Mouse (Mus musculus) embryonic fibroblast, embryonic 13.5 days (primary cell): ENCODE results near the gene Mettl7b. TPM values are rescaled to one million over a fixed set of nuclear protein-coding genes. Genes with fewer than 3 reads are reported as not detected.
A peak's percentile ranks its signal among the peaks of the same experiment; 100 is the strongest.

ENCODE experiments used
- H3K27ac ChIP-seq: 2 replicates; pipeline ENCODE4 v1.5.1; 2012; ENCODE audit warnings: low read length, control low read depth, inconsistent platforms; ENCODE audit not compliant: insufficient read depth
- H3K4me1 ChIP-seq: 2 replicates; pipeline ENCODE4 v1.6.1; 2011; ENCODE audit warnings: low read length; ENCODE audit not compliant: control insufficient read depth, insufficient read depth
- H3K4me3 ChIP-seq: 2 replicates; pipeline ENCODE4 v1.5.1; 2011; ENCODE audit warnings: mild to moderate bottlenecking, control low read depth, low read length; ENCODE audit not compliant: insufficient read depth
- CTCF ChIP-seq: IDR thresholded peaks from 2 replicates; pipeline ENCODE4 v1.5.1; 2011; ENCODE audit warnings: mild to moderate bottlenecking, control low read depth, low read length, moderate library complexity, borderline replicate concordance; ENCODE audit not compliant: insufficient read depth
- POLR2A ChIP-seq: IDR thresholded peaks from 2 replicates; pipeline ENCODE4 v1.6.1; 2011; ENCODE audit warnings: low read depth, mild to moderate bottlenecking, control low read depth, low read length, moderate library complexity
- polyA plus RNA-seq: library from polyadenylated mRNA; stranded (reverse); fragments of >200 nt; gene quantifications from 2 replicates; pipeline ENCODE4 v1.2.4, GENCODE M21; 2011; ENCODE audit warnings: low read depth; ENCODE audit not compliant: missing spikeins, insufficient read length

The Mettl7b gene
- polyA plus RNA-seq, 1 experiment: not detected

DNA sequence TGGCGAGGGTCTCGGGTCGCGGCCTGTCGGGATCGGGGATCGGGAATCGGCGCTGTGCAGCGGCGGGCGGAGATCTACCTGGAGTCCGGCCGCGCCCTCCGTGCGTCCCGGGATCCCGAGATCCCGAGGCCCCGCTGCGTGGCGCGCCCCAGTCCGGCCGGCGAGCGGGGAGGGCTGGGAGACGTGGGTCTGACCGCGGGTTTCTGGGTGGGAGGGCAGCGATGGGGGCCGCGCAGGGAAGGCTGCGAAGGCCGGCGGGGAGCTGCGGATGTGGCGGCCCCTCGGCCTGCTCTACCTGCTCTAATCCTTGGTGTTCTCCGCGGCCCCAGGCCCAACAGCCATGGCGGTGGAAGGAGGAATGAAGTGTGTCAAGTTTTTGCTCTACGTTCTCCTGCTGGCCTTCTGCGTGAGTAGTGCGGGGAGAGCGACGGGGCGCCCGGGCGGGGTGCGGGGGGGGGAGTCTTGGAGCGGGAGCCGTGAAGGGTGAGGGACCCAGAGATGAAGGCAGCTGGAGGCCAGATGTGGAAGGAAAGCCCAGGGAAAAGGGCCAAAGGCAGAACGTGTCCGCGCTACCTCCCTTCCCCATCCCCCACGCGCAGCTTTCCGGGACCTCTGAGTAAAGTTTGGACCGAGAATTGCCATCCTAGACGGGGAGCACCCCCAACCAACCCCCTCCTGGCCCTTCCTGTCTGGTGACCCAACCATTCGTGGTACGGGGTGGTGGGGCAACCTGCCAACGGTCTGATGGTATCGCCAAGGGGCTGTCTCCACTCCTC, 50.5 kb downstream of the Mettl7b start:
- Histone ChIP-seq H3K27ac (peak overlapping the region; percentile 97), H3K4me3 (peak overlapping the region; percentile 94), H3K4me1 (peaks cover 11% of the 10 kb centered on the region; the same call in 1 of the 2 replicates)
- TF ChIP-seq CTCF: no peak
- no peak; the same call in 1 of the 2 replicates for TF ChIP-seq POLR2A

DNA sequence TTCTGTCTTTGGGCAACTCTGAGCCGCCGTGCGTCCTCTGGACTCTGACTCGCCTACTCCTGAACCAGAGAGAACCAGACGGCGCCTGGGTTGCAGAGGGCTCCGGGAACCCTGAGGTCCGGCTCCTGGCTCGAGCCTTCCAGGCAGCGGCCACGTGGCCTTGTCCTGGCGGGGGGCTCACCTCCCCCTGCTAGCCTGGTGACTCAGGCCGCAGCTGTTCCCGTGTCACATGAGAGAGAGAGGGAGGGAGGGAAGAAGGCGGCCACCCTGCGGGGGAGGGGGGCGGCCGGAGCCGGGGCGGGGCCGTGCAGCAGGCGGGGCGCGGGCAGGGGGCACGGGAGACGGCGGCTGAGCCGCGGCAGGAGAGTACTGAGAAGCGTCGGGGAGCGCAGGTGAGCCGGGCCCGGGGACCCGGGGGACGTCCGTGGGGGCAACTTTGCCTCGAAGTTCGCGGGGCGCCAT, 51.2 kb downstream of the Mettl7b start:
- Histone ChIP-seq H3K27ac (peak overlapping the region; percentile 97), H3K4me1 (peaks cover 11% of the 10 kb centered on the region; the same call in 1 of the 2 replicates), H3K4me3 (peak overlapping the region; percentile 94)
- TF ChIP-seq POLR2A (peak; percentile 69), CTCF (no peak)

DNA sequence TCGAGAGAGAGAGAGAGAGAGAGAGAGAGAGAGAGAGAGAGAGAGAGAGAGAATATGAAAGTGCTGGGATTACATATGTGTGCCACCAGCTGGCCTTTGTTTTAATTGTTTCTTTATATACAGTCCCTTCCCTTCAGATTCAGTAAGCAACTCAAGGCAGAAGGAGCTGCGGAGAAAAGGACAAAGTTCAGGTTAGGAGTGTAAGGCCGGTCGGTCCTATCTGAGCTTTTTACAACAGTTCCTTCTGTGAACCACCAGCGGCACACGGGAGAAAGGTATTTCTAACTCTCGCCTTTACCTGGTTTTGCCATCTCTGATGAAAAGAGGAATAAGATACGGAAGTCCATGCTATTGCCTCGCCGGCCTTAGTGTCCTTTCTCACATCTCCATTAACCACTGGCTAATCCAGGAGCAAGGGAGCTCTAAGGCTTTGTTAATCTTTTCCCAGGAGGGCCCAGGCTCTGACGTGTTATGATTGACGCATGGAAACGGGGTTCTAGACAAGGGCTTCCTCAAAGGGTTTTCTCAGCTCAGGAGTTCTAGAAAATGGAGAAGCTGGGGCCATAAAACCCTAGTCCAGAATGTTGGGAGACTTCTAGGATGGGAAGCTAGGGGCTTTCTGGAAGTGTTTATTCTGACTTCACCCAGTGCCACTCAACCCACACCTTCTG, 51.9 kb downstream of the Mettl7b start:
- Histone ChIP-seq H3K27ac (peak overlapping the region; percentile 80), H3K4me1 (0 out of 2 replicates have a peak, but pooled peaks cover 6% of the 10 kb centered on the region), H3K4me3 (peak overlapping the region; percentile 6; the same call in 1 of the 2 replicates)
- TF ChIP-seq POLR2A: no peak
- no peak for TF ChIP-seq CTCF

Other genes starting within 250 kb of the Mettl7b start
- gene Dgka, start 216.1 kb downstream of the Mettl7b start, polyA plus RNA-seq: 14.6 and 19.0 TPM in 2 replicates
- 29.5 and 38.2 TPM in 2 replicates for gene Pym1, start 213.1 kb downstream of the Mettl7b start, polyA plus RNA-seq
- 43.6 and 54.0 TPM in 2 replicates for gene Mmp19, start 170.1 kb downstream of the Mettl7b start, polyA plus RNA-seq
- 55.5 and 59.0 TPM in 2 replicates for gene Dnajc14, start 156.9 kb downstream of the Mettl7b start, polyA plus RNA-seq
- gene Tmem198b, start 156.6 kb downstream of the Mettl7b start, polyA plus RNA-seq: 34.4 and 44.8 TPM in 2 replicates
- gene Sarnp, start 143.7 kb downstream of the Mettl7b start, polyA plus RNA-seq: 106 and 112 TPM in 2 replicates
- 30.4 and 31.2 TPM in 2 replicates for gene Ormdl2, start 139.3 kb downstream of the Mettl7b start, polyA plus RNA-seq
- 16.3 and 19.4 TPM in 2 replicates for gene Gdf11, start 69.3 kb downstream of the Mettl7b start, polyA plus RNA-seq
- 686 and 779 TPM in 2 replicates for gene Cd63, start 60.0 kb downstream of the Mettl7b start, polyA plus RNA-seq
- 5.5 and 7.7 TPM in 2 replicates for gene Rdh5, start 38.1 kb downstream of the Mettl7b start, polyA plus RNA-seq
- 80.5 and 91.4 TPM in 2 replicates for gene Bloc1s1, start 37.0 kb downstream of the Mettl7b start, polyA plus RNA-seq
- 16.9 and 22.1 TPM in 2 replicates for gene Itga7, start 27.2 kb downstream of the Mettl7b start, polyA plus RNA-seq
- not detected in 2 replicates for gene Olfr9, start 28.4 kb upstream of the Mettl7b start, polyA plus RNA-seq
- not detected in 2 replicates for gene Olfr763, start 49.8 kb upstream of the Mettl7b start, polyA plus RNA-seq
- not detected in 2 replicates for gene Olfr764-ps1, start 78.9 kb upstream of the Mettl7b start, polyA plus RNA-seq
- gene Olfr765, start 89.0 kb upstream of the Mettl7b start, polyA plus RNA-seq: not detected in 2 replicates
- gene Olfr766-ps1, start 108.0 kb upstream of the Mettl7b start, polyA plus RNA-seq: not detected in 2 replicates
- gene Olfr767, start 121.9 kb upstream of the Mettl7b start, polyA plus RNA-seq: not detected in 2 replicates
- gene Olfr768, start 138.4 kb upstream of the Mettl7b start, polyA plus RNA-seq: not detected in 2 replicates
- not detected in 2 replicates for gene Olfr769, start 156.9 kb upstream of the Mettl7b start, polyA plus RNA-seq
- not detected in 2 replicates for gene Olfr770, start 178.0 kb upstream of the Mettl7b start, polyA plus RNA-seq
- gene Olfr771, start 203.8 kb upstream of the Mettl7b start, polyA plus RNA-seq: not detected in 2 replicates
- gene Olfr772, start 216.9 kb upstream of the Mettl7b start, polyA plus RNA-seq: not detected in 2 replicates
- gene Olfr773, start 226.4 kb upstream of the Mettl7b start, polyA plus RNA-seq: not detected in 2 replicates